Mouse (Mus musculus) skeletal muscle tissue, adult 2 months (tissue): ENCODE measurements around the gene Mcm8.

Experiments used
- DNase-seq: peaks from one replicate; pipeline ENCODE4 v3.0.0-alpha.2; 2012; ENCODE audit warnings: low read depth, low spot score

Gene Mcm8

DNA sequence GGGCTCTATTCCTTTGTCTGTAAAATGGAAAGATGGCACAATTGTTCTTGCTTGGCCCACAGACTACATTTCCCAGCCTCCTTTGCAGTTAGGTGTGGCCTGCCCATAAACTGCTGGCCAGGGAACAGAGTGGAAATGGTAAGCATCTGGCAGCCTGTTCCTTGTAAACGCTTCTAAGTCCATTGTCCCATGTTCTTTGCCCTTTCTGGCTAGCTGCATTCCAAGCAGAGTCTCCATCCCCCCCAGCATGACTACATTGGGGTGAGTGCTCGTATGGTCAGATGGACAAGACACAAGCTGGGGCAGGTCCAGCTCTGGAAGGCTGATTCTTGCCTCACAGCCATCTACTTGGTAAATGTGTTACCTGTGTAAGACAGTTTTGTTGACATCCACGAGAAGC is 55.7 kb downstream of the Mcm8 start:
- no peak for DNase-seq

GRCm38 (mm10) chr2:132873657-132874326 is 57.9 kb downstream of the Mcm8 start:
- DNase-seq = no peak

- DNase-seq = no peak
These were observed 61.0 kb downstream of the Mcm8 start for GRCm38 (mm10) chr2:132876991-132877390.

- DNase-seq = no peak
These were observed 63.5 kb downstream of the Mcm8 start for GRCm38 (mm10) chr2:132879261-132880044.

- no peak for DNase-seq
These were observed 65.1 kb downstream of the Mcm8 start, which contains the start of gene Lrrn4 for GRCm38 (mm10) chr2:132880844-132881645. Gene Lrrn4, minus strand, starts transcription at chr2:132880891.

DNA sequence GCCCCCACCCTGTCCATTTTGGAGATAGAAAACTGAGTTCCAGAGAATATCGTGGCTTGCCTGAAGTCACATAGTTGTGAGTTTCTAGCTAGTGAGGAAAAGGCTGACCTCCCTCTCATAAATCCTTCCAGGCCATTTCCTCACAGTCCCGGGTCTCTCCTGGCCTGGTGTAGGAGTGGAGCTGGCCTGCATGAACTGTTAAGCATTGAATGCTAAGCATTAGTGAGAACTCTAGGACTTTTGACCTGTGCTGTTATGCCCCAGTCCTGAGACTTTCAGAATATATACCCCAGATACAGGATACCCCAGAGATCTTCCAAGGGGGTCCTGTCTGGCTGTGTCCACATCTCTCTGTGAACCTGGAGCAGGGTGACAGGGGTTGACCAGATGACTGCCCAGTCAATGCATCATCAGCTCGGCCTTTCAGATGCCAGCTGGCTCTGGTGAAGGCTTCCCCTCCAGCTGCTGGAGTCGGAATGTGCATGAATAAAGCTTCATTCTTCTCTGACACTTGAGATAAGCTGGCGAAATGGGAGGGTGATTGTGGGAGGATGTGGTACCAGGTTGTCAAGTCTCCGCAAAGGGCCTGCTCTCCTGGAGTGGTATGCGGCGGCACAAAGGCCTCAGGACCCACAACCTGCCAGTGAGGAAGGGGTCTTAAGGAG is 68.5 kb downstream of the Mcm8 start:
- DNase-seq = no peak

DNA sequence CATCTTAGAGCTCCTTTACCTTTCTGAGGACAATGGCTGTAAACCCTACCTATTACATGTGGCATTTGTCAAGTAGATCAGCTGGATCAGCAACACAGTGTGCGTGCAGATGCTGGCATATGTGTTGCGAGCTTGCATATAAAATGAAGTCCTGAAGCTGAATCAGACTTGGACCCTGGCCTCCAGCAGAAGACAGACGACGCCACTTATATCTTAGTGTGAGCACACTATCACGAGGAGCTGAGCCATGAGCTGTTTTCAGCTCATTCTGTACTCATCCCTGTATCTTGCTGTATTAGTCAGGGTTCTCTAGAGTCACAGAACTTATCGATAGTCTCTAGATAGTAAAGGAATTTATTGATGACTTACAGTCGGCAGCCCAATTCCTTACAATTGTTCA is 69.4 kb downstream of the Mcm8 start:
- DNase-seq = no peak
